In the genomic region with DNA sequence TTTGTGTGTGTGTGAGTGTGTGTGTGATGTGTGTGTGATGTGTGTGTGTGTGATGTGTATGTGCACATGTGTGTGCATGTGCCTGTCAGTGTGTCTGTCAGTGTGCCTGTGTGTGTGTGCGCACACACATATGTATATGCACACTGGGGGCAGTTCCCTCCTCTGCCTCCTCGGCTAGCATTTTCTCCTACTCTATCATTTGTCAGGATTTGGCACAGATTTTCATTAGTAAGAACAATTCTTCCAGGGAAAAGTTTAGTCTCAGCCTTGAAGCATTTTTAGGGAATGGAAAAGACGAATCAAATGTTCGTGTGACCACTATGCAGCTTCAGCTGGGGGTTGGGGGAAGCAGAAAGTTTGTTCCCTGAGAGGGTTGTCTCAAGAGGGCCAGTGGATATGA, we compare ENCODE assay signal across 23 mouse cellular contexts. TPM values are rescaled to one million over a fixed set of nuclear protein-coding genes. Genes with fewer than 3 reads are reported as not detected.
DNase-seq lines count a peak whose midpoint lies in the region; ATAC-seq and TF ChIP-seq lines count a peak whose summit lies in the region.
"Had no signal": no experiment of that assay in that cellular context is flagged by ENCODE, and none has a peak within 500 bp of the region (broad histone marks: within the 10 kb centered on the region; RNA-seq: fewer than 3 reads in every experiment).

No protein-coding gene starts in this region.

- no peaks in the 10 kb centered on the region for H3K27me3 ChIP-seq in lung, embryonic 15.5 days
- H3K27me3 ChIP-seq in stomach, embryonic 15.5 days (replicated peaks): no peaks in the 10 kb centered on the region
- H3K27me3 ChIP-seq in stomach, embryonic 16.5 days (ENCODE audit: control insufficient read depth, insufficient read depth, low read length): no peaks in the 10 kb centered on the region
- H3K27me3 ChIP-seq: embryonic facial prominence, embryonic 12.5 days; embryonic facial prominence, embryonic 15.5 days; heart, embryonic 12.5 days; heart, embryonic 15.5 days; hindbrain, embryonic 13.5 days had no signal

- no peak for TF ChIP-seq POLR2A in lung, adult 2 months (IDR thresholded peaks at IDR 0.05; ENCODE audit: borderline replicate concordance, extremely low read depth, low read depth, low read length)

- no peak overlapping the region for H3K9ac ChIP-seq in lung, embryonic 15.5 days
- no peak overlapping the region for H3K9ac ChIP-seq in stomach, embryonic 15.5 days
- no peak overlapping the region for H3K9ac ChIP-seq in stomach, embryonic 16.5 days (ENCODE audit: low read length)
- H3K9ac ChIP-seq: embryonic facial prominence, embryonic 12.5 days; embryonic facial prominence, embryonic 15.5 days; forebrain, postnatal 0 days; heart, embryonic 12.5 days; heart, embryonic 15.5 days; hindbrain, embryonic 13.5 days had no signal

- no peak overlapping the region for H3K4me2 ChIP-seq in lung, embryonic 15.5 days
- no peak overlapping the region for H3K4me2 ChIP-seq in stomach, embryonic 15.5 days
- H3K4me2 ChIP-seq in stomach, embryonic 16.5 days (ENCODE audit: low read depth, low read length): no peak overlapping the region
- H3K4me2 ChIP-seq: embryonic facial prominence, embryonic 12.5 days; embryonic facial prominence, embryonic 15.5 days; heart, embryonic 12.5 days; heart, embryonic 15.5 days; hindbrain, embryonic 13.5 days had no signal

- no peak for DNase-seq in lung, postnatal 14 days
- DNase-seq in lung, postnatal 10 days: peak; percentile 39
- no peak for DNase-seq in lung, adult 2 months
- DNase-seq: adrenal gland, adult 2 months; cerebellum, adult 11 months; cerebellum, adult 2 months; cerebellum, adult 9-11 months; cerebellum, postnatal 25 days; gastrocnemius, adult 2 months; gastrocnemius, postnatal 14 days had no signal

- H3K4me1 ChIP-seq in lung, embryonic 15.5 days: peaks cover 9% of the 10 kb centered on the region; the same call in 1 of the 2 replicates
- H3K4me1 ChIP-seq in lung, adult 2 months (ENCODE audit: control insufficient read depth, insufficient read depth, low read length): peaks cover 6% of the 10 kb centered on the region; the same call in 1 of the 2 replicates
- H3K4me1 ChIP-seq in stomach, embryonic 15.5 days: peaks cover 3% of the 10 kb centered on the region; the same call in 1 of the 2 replicates
- peaks cover 2% of the 10 kb centered on the region; the same call in 1 of the 2 replicates for H3K4me1 ChIP-seq in stomach, embryonic 16.5 days (ENCODE audit: control insufficient read depth, insufficient read depth, low read length)
- H3K4me1 ChIP-seq: heart, embryonic 12.5 days; heart, embryonic 15.5 days had no signal

- no peak overlapping the region for H3K4me3 ChIP-seq in lung, embryonic 15.5 days
- no peak overlapping the region for H3K4me3 ChIP-seq in lung, adult 2 months (replicated peaks; ENCODE audit: extremely low read depth, low read depth, low read length)
- H3K4me3 ChIP-seq in stomach, embryonic 15.5 days (replicated peaks): no peak overlapping the region
- H3K4me3 ChIP-seq in stomach, embryonic 16.5 days (replicated peaks; ENCODE audit: low read length): no peak overlapping the region
- H3K4me3 ChIP-seq: embryonic facial prominence, embryonic 12.5 days; embryonic facial prominence, embryonic 15.5 days; gastrocnemius, adult 2 months; heart, embryonic 12.5 days; heart, embryonic 15.5 days; hindbrain, embryonic 10.5 days; hindbrain, embryonic 13.5 days had no signal

- H3K36me3 ChIP-seq in lung, embryonic 15.5 days: no peaks in the 10 kb centered on the region
- no peaks in the 10 kb centered on the region for H3K36me3 ChIP-seq in stomach, embryonic 15.5 days
- no peaks in the 10 kb centered on the region for H3K36me3 ChIP-seq in stomach, embryonic 16.5 days (ENCODE audit: control insufficient read depth, insufficient read depth, low read length)
- H3K36me3 ChIP-seq: embryonic facial prominence, embryonic 12.5 days; embryonic facial prominence, embryonic 15.5 days; heart, embryonic 12.5 days; heart, embryonic 15.5 days; hindbrain, embryonic 10.5 days; hindbrain, embryonic 13.5 days had no signal

- ATAC-seq in lung, embryonic 15.5 days (ENCODE audit: borderline replicate concordance, extremely low read depth, low FRiP score, low TSS enrichment): peak; percentile 77
- ATAC-seq in stomach, embryonic 15.5 days (ENCODE audit: insufficient read depth, low FRiP score, low read depth): no peak
- no peak; the same call in 1 of the 2 replicates for ATAC-seq in stomach, embryonic 16.5 days (ENCODE audit: insufficient read depth, low FRiP score)
- ATAC-seq: CD4-positive, CD25-positive, alpha-beta regulatory T cell, adult 4 months; forebrain, embryonic 14.5 days; forebrain, postnatal 0 days had no signal

- H3K27ac ChIP-seq in lung, embryonic 15.5 days: peak overlapping the region; percentile 43; the same call in 1 of the 2 replicates
- H3K27ac ChIP-seq in stomach, embryonic 15.5 days: peak overlapping the region; percentile 65
- peak overlapping the region; percentile 62 for H3K27ac ChIP-seq in stomach, embryonic 16.5 days (ENCODE audit: low read length)
- H3K27ac ChIP-seq: embryonic facial prominence, embryonic 12.5 days; embryonic facial prominence, embryonic 15.5 days; heart, embryonic 15.5 days; hindbrain, embryonic 10.5 days; hindbrain, embryonic 13.5 days had no signal

- no peak for TF ChIP-seq CTCF in lung, adult 2 months (IDR thresholded peaks at IDR 0.05; ENCODE audit: insufficient read depth, low read length)

- no peaks in the 10 kb centered on the region for H3K9me3 ChIP-seq in lung, embryonic 15.5 days
- no peaks in the 10 kb centered on the region for H3K9me3 ChIP-seq in stomach, embryonic 15.5 days
- no peaks in the 10 kb centered on the region for H3K9me3 ChIP-seq in stomach, embryonic 16.5 days (replicated peaks; ENCODE audit: control insufficient read depth, low read length)
- H3K9me3 ChIP-seq: embryonic facial prominence, embryonic 12.5 days; embryonic facial prominence, embryonic 15.5 days; heart, embryonic 12.5 days; heart, embryonic 15.5 days; hindbrain, embryonic 10.5 days; hindbrain, embryonic 13.5 days had no signal

- 29% methylated on average over 4 of the region's 4 CpGs for WGBS in lung, embryonic 15.5 days
- WGBS in lung, adult 2 months: 67% methylated on average over 4 of the region's 4 CpGs
- whole genome bisulfite sequencing in stomach, embryonic 15.5 days: 41% methylated on average over 4 of the region's 4 CpGs
- WGBS in stomach, embryonic 16.5 days: 42% methylated on average over 4 of the region's 4 CpGs

RNA-seq across cellular contexts. Expression of a gene that starts 28.4 kb away (rescaled TPM):
- polyA plus RNA-seq in lung, embryonic 15.5 days (2015; fragmentation: Nextera tagmentation; extraction: Ambion mirVana): 0.13 and 0.14 TPM in 2 replicates
- 0.24 and 0.38 TPM in 2 replicates for polyA plus RNA-seq in lung, adult 2 months (2012; rRNA removed)
- polyA plus RNA-seq in stomach, embryonic 15.5 days (2015; fragmentation: Nextera tagmentation; extraction: Ambion mirVana): 0.44 and 0.48 TPM in 2 replicates
- 0.45 and 0.62 TPM in 2 replicates for polyA plus RNA-seq in stomach, embryonic 16.5 days (2015; fragmentation: Nextera tagmentation; extraction: Ambion mirVana)
- polyA plus RNA-seq: CD4-positive, CD25-positive, alpha-beta regulatory T cell, adult 4 months; forebrain, embryonic 11.5 days had no signal
